Mouse (Mus musculus): ENCODE results near the gene Ccs. TPM values are rescaled to one million over a fixed set of nuclear protein-coding genes. Genes with fewer than 3 reads are reported as not detected.
"Not testable (repeated sequence)": the region's sequence is repeated elsewhere in the genome, so short reads cannot be mapped to it uniquely, and the experiment has no call there.

Ccs gene
- polyA plus RNA-seq, 1 experiment: 42.5 TPM

GRCm38 (mm10) chr19:4838526-4839140 is 499 bp downstream of the Ccs start:
- Histone ChIP-seq H3K4me1 (ENCODE audit: control insufficient read depth, insufficient read depth, low read length) (peaks cover 15% of the 10 kb centered on the region), H3K27ac (ENCODE audit: insufficient read depth, low read depth, low read length) (no peak overlapping the region), H3K4me3 (ENCODE audit: insufficient read depth, low read length) (peak overlapping the region; percentile 67)
- TF ChIP-seq CTCF (IDR thresholded peaks at IDR 0.05; ENCODE audit: low read depth, low read length): no peak
- no peak for TF ChIP-seq POLR2A (IDR thresholded peaks at IDR 0.05; ENCODE audit: borderline replicate concordance, low read depth, low read length)

- H3K4me1 ChIP-seq (ENCODE audit: control insufficient read depth, insufficient read depth, low read length): peaks cover 15% of the 10 kb centered on the region
- H3K4me3 ChIP-seq (ENCODE audit: insufficient read depth, low read length): no peak overlapping the region
- H3K27ac ChIP-seq (ENCODE audit: insufficient read depth, low read depth, low read length): no peak overlapping the region
- no peak for TF ChIP-seq POLR2A (IDR thresholded peaks at IDR 0.05; ENCODE audit: borderline replicate concordance, low read depth, low read length)
- TF ChIP-seq CTCF (IDR thresholded peaks at IDR 0.05; ENCODE audit: low read depth, low read length): no peak
These were observed 2.1 kb downstream of the Ccs start for GRCm38 (mm10) chr19:4837049-4837448.

GRCm38 (mm10) chr19:4836096-4836495 is 3.0 kb downstream of the Ccs start:
- Histone ChIP-seq H3K4me1 (ENCODE audit: control insufficient read depth, insufficient read depth, low read length) (peaks cover 15% of the 10 kb centered on the region), H3K4me3 (ENCODE audit: insufficient read depth, low read length) (no peak overlapping the region), H3K27ac (ENCODE audit: insufficient read depth, low read depth, low read length) (no peak overlapping the region)
- TF ChIP-seq POLR2A (IDR thresholded peaks at IDR 0.05; ENCODE audit: borderline replicate concordance, low read depth, low read length) (no peak), CTCF (IDR thresholded peaks at IDR 0.05; ENCODE audit: low read depth, low read length) (no peak)

GRCm38 (mm10) chr19:4833977-4834376 is 5.2 kb downstream of the Ccs start:
- H3K4me1 ChIP-seq (ENCODE audit: control insufficient read depth, insufficient read depth, low read length): peaks cover 12% of the 10 kb centered on the region
- H3K27ac ChIP-seq (ENCODE audit: insufficient read depth, low read depth, low read length): no peak overlapping the region
- H3K4me3 ChIP-seq (ENCODE audit: insufficient read depth, low read length): no peak overlapping the region
- no peak for TF ChIP-seq POLR2A (IDR thresholded peaks at IDR 0.05; ENCODE audit: borderline replicate concordance, low read depth, low read length)

GRCm38 (mm10) chr19:4829156-4829555 is 10.0 kb downstream of the Ccs start:
- Histone ChIP-seq H3K4me3 (ENCODE audit: insufficient read depth, low read length) (no peak overlapping the region), H3K4me1 (ENCODE audit: control insufficient read depth, insufficient read depth, low read length) (no peaks in the 10 kb centered on the region), H3K27ac (ENCODE audit: insufficient read depth, low read depth, low read length) (no peak overlapping the region)
- TF ChIP-seq CTCF (IDR thresholded peaks at IDR 0.05; ENCODE audit: low read depth, low read length) (no peak), POLR2A (IDR thresholded peaks at IDR 0.05; ENCODE audit: borderline replicate concordance, low read depth, low read length) (no peak)

- no peak overlapping the region for H3K27ac ChIP-seq (ENCODE audit: insufficient read depth, low read depth, low read length)
- TF ChIP-seq CTCF (IDR thresholded peaks at IDR 0.05; ENCODE audit: low read depth, low read length) (no peak), POLR2A (IDR thresholded peaks at IDR 0.05; ENCODE audit: borderline replicate concordance, low read depth, low read length) (no peak)
- H3K4me3 ChIP-seq (ENCODE audit: insufficient read depth, low read length): no peak overlapping the region
- no peaks in the 10 kb centered on the region for H3K4me1 ChIP-seq (ENCODE audit: control insufficient read depth, insufficient read depth, low read length)
These were observed 10.6 kb downstream of the Ccs start for GRCm38 (mm10) chr19:4828444-4829114.

- no peak overlapping the region for H3K4me3 ChIP-seq (ENCODE audit: insufficient read depth, low read length)
- H3K27ac ChIP-seq (ENCODE audit: insufficient read depth, low read depth, low read length): no peak overlapping the region
- TF ChIP-seq CTCF (IDR thresholded peaks at IDR 0.05; ENCODE audit: low read depth, low read length) (no peak), POLR2A (IDR thresholded peaks at IDR 0.05; ENCODE audit: borderline replicate concordance, low read depth, low read length) (no peak)
- no peaks in the 10 kb centered on the region for H3K4me1 ChIP-seq (ENCODE audit: control insufficient read depth, insufficient read depth, low read length)
These were observed 18.3 kb downstream of the Ccs start for GRCm38 (mm10) chr19:4820678-4821303.

GRCm38 (mm10) chr19:4817182-4817835 is 21.8 kb downstream of the Ccs start:
- no peak overlapping the region for H3K27ac ChIP-seq (ENCODE audit: insufficient read depth, low read depth, low read length)
- no peaks in the 10 kb centered on the region for H3K4me1 ChIP-seq (ENCODE audit: control insufficient read depth, insufficient read depth, low read length)
- TF ChIP-seq POLR2A (IDR thresholded peaks at IDR 0.05; ENCODE audit: borderline replicate concordance, low read depth, low read length) (no peak), CTCF (IDR thresholded peaks at IDR 0.05; ENCODE audit: low read depth, low read length) (no peak)
- H3K4me3 ChIP-seq (ENCODE audit: insufficient read depth, low read length): no peak overlapping the region

- Histone ChIP-seq H3K4me1 (ENCODE audit: control insufficient read depth, insufficient read depth, low read length) (peaks cover 5% of the 10 kb centered on the region), H3K27ac (ENCODE audit: insufficient read depth, low read depth, low read length) (no peak overlapping the region), H3K4me3 (ENCODE audit: insufficient read depth, low read length) (no peak overlapping the region)
- TF ChIP-seq CTCF (IDR thresholded peaks at IDR 0.05; ENCODE audit: low read depth, low read length) (no peak), POLR2A (IDR thresholded peaks at IDR 0.05; ENCODE audit: borderline replicate concordance, low read depth, low read length) (no peak)
These were observed 26.1 kb downstream of the Ccs start for GRCm38 (mm10) chr19:4813015-4813414.

- not testable (repeated sequence) for H3K4me1 ChIP-seq (ENCODE audit: control insufficient read depth, insufficient read depth, low read length)
- H3K4me3 ChIP-seq (ENCODE audit: insufficient read depth, low read length): peak overlapping the region; percentile 70
- H3K27ac ChIP-seq (ENCODE audit: insufficient read depth, low read depth, low read length): peak overlapping the region; percentile 80; the same call in 1 of the 2 replicates
These were observed 26.7 kb downstream of the Ccs start for GRCm38 (mm10) chr19:4812334-4812949.

Data from bone marrow macrophage, adult 2 months (primary cell).